Mouse (Mus musculus): ENCODE results near the gene Elf2. TPM values are rescaled to one million over a fixed set of nuclear protein-coding genes. Genes with fewer than 3 reads are reported as not detected.
"Not testable (repeated sequence)": the region's sequence is repeated elsewhere in the genome, so short reads cannot be mapped to it uniquely, and the experiment has no call there.

Gene Elf2
- total RNA-seq, 1 experiment from 2014 or later = 88.0 TPM

DNA sequence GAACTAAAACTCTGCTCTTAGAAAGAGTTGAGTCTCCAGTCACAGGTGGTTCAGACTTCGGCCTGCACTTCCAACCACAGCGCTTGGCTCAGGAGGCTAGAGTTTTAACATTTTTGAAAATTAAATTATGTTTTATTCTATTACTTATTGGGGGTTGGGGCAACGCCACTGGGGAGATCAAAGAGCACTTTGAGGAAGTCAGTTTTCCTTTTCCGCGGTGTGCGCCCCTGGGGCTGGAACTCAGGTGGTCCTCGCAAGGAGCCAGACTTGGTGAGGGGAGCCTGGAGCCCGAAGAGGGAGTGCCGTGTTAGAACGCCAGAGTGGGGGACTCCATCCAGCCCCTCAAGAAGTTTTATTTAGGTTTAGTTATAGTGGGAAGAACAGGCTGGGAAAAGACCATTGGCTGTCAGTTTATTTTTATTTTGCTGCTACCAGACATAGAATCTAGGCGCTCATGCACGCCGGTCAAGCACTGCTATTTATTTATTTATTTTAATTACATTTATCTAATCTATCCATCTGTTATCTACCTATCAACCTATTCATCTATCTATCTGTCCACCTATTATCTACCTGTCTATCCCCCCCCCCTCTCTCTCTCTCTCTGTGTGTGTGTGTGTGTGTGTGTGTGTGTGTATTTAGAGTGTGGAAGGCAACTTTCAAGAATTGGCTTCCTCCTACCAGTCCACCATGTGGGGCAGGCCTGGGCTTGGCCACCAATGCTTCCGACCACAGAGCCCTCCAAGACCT, 19.3 kb upstream of the Elf2 start:
- DNase-seq = no peak

DNA sequence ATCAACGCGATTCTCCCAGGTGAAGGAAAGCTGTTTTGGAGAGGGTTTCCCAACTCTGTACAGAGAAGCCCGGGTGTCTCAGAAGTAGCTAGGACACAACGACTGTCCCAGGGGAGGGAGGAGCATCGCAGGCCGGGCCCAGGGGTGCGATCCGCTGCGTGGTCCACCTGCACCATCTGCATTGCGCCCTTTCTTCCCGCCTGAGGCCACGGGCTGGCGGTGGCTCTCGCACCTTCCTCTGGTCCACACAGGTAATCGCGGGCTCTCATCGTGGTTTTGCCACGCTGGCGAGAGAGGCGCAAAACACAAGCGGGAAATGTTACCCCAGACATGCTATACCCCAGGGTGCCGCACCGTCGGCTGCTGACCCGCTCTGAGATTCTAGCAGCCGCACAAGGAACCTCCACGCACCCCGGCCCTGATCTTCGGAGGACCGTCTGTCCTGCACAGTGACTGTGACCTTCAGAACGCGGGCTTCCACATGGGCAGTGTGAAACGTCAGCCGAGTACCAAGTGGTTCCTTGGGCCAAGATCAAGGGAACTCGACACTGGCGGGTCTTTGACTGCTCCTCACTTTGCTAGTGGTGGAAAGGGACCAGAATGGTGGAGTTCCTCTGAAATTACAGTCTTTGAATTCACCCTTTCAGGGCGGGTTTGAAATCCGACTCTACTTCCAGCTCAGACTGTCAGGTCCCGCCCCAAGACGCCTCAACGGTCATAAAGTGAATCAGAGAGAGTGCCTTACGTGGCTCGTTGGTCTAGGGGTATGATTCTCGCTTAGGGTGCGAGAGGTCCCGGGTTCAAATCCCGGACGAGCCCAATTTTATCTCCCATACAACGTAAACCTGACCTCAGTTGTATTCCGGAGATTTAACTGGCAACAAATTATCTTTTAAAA, 18.4 kb upstream of the Elf2 start:
- peak; percentile 70 for DNase-seq

DNA sequence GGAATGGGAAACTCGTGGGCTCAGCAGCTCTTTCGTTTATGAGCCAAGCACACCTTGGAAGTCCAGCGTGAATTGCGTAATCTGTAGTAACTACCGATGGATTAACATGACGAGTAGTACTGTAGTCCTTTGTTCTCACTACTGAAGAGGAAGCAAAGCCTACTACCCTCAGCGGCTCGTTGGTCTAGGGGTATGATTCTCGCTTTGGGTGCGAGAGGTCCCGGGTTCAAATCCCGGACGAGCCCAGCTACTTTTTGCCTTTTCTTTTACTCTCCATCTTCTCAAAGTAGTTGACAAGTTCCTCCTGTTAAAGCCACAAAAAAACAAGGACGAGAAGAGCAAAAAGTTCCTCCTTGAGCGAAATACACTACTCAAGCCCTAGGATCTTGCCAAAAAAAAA, 17.7 kb upstream of the Elf2 start:
- peak; percentile 72 for DNase-seq

DNA sequence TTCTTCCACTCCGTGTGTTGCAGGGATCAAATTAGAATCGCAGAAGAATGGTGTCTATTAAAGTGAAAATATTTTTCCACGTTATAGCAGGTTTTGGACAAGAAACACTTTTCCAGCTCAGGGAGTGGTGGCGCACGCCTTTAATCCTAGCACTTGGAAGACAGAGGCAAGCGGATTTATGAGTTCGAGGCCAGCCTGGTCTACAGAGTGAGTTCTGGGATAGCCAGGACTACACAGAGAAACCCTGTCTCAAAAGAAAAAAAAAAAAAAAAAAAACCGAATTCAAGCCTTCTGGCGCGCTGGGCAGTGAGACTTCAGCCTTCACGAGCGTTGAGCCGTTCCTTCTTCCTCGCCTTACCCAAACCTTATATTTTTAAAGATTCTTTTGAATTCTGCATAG, 17.2 kb upstream of the Elf2 start:
- no peak for DNase-seq

DNA sequence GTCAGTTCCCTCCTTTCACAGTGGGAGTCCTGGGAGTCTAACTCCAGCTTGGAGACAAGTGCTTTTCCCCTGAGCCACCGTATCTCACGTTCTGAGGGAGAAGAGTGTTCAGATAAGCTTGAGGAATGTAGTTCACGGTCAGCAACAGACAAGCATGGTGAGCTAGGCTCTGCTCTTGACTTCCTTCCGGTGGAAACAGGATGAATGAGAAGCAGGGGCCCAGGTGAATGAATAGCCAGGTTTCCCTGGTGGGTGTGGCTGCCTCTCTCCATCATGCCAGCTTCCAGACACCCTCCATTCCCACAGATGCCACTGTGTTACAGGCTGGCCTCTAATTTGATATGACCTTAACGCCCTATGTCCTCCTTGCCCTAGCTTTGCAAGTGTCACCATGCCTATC, 16.6 kb upstream of the Elf2 start:
- no peak for DNase-seq

DNA sequence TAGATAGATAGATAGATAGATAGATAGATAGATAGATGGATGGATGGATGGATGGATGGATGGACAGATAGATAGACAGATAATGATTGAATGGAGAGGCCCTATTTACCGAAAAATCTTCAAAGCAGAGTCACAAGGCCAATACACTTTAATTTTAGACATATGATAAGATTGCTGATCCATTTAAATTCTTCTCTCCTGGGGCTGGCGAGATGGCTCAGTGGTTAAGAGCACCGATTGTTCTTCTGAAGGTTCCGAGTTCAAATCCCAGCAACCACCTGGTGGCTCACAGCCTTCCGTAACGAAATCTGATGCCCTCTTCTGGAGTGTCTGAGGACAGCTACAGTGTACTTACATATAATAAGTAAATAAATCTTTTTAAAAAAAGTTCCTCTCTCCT, 14.5 kb upstream of the Elf2 start:
- not testable (repeated sequence) for DNase-seq

DNA sequence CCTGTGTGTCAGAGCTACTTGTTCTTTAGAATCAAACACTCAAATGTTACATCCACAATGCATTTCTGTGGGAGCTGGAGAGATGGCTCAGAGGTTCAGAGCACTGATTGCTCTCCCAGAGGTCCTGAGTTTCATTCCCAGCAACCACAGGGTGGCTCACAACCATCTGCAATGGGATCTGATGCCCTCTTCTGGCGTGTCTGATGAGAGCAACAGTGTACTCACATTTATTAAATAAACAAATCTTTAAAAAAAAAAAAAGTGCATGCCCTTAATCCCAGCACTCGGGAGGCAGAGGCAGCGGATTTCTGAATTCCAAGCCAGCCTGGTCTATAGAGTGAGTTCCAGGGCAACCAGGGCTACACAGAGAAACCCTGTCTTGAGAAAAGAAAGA, 13.6 kb upstream of the Elf2 start:
- DNase-seq = no peak

DNA sequence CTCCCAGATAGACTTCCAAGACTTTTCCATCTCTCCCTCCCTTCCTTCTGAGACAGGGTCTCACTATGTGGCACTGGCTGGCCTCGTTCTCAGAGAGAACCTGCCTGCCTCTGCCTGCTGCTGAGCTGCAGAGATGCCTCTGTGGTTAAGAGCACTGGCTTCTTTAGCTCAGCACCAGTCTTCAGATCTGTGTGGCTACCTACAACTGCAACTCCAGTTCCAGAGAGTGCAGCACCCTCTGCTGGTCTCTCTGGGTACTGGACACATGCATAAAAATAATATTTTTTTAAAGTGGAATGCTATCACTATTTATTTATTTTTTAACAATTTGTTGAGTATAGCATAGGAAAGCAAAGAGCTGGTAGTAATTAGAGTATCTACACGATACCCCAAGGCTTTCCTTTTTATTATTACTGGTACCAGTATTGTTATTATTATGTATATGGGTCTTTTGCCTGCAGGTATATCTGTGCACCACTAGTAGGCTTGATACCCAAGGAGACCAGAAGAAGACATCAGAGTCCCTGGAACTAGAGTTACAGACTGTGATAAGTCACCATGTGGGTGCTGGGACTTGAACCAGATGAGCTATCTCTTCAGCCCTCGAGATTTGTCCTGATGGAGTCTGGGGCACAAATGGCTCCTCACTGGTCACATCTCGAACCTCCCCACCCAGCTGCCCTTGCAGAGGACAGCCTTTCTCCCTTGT, 13.0 kb upstream of the Elf2 start:
- DNase-seq = peak; percentile 73

DNA sequence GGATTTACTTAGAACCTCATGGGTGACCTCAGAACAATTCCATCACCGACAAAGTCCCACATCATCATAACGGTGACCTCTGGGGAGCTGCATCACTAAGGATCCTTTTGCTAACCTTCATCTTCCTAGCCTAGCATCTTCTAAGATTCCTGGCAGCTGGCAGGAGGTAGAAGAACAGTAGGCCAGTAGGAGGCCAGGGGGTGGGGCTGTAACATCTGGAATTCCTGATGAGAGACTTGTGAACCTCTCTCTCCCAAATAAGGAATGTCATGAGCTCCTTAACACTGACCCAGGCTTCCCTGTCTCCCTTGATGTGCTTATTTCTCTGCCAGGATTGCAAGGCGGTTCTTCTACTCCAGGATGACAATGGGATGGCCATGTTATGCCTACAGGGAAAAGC, 10.3 kb upstream of the Elf2 start:
- DNase-seq = no peak

DNA sequence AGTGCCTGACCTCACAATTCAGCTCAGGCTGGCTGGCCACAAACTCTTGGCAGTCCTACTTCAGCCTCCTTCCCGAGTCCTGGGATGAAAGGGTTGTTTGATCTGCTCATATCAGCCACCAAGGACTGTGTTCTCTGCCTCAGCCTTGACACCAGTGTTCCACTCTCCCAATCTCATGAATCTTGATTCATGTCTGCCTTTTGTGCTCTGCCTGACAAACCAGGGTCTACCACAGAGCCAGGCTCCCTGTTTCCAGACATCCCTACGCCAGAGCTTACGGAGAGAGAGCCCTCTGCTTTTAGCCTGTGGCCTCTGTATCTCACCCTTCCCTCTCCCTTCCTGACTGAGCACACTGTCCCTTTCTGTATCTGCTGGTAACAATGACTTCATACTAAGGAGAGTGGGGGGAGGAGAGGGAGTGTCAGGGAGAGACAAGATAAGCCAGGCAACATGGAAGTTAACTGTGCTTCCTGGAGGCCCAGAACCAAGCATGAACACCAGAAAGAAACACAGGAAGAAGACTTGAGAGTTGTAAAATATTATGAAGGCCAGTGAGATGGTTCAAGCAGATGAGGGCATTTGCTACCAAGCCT, 8.3 kb upstream of the Elf2 start:
- peak; percentile 38 for DNase-seq

DNA sequence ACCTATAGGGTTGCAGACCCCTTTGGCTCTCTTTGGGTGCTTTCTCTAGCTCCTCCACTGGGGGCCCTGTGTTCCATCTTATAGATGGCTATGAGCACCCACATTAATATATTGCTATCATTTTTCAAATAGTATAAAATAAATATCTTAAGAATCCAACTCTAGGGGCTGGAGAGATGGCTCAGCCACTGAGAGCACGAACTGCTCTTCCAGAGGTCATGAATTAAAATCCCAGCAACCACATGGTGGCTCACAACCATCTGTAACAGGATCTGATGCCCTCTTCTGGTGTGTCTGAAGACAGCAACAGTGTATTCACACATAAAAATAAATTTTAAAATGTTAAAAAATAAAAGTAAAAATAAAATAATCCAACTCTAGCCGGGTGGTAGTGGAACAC, 4.6 kb upstream of the Elf2 start:
- not testable (repeated sequence) for DNase-seq

DNA sequence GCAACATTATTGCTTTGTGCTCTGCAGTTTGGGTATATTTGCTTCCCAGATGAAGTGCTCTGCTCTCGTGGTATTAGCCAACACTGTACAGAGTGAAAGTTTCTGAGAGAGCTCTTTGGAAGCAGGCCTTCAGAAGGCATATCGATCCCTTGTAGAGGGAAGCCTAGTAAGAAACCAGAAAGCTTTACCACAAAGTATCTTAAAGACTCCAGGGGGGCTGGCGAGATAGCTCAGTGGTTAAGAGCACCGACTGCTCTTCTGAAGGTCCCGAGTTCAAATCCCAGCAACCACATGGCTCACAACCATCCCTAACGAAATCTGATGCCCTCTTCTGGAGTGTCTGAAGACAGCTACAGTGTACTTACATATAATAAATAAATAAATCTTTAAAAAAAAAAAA, 3.7 kb upstream of the Elf2 start:
- DNase-seq = not testable (repeated sequence)

DNA sequence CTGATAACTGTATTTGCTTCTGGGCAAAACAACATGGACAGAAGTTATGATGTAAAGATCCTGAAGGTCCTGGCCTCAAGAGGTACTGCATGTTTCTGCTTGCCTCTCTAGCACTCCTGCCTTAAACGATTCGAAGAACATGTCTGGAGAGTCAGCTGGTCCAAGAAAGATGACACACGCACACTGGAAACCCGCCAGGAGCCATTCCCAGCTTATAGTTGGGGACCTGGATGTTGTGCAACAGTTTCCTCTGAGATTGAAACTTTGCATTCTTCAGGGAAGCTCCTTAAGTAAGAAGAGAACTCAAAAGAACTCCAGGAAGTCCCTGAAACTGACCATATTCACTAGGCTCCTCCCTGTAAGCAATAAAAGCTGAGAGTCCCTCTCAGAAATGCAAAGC, 2.8 kb upstream of the Elf2 start:
- peak; percentile 60 for DNase-seq

DNA sequence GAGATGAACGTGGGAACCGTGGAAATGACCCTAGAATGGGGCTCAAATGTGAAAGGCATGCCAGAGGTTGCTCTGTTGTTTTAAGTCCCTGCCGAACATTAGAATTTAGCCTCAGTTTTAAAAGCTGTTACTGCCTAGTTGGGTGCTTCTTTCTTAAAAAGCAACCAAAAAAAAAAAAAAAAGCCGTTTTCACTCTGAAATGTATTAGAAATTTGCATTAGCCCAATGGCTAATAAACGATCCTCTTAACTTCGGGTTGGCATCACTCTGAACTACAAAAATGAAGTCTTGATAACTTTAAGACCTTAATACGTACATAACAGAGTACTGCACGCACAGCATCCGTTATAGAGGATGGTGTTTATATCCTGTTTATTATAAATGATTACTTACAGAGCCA, 1.7 kb upstream of the Elf2 start:
- DNase-seq = no peak

DNA sequence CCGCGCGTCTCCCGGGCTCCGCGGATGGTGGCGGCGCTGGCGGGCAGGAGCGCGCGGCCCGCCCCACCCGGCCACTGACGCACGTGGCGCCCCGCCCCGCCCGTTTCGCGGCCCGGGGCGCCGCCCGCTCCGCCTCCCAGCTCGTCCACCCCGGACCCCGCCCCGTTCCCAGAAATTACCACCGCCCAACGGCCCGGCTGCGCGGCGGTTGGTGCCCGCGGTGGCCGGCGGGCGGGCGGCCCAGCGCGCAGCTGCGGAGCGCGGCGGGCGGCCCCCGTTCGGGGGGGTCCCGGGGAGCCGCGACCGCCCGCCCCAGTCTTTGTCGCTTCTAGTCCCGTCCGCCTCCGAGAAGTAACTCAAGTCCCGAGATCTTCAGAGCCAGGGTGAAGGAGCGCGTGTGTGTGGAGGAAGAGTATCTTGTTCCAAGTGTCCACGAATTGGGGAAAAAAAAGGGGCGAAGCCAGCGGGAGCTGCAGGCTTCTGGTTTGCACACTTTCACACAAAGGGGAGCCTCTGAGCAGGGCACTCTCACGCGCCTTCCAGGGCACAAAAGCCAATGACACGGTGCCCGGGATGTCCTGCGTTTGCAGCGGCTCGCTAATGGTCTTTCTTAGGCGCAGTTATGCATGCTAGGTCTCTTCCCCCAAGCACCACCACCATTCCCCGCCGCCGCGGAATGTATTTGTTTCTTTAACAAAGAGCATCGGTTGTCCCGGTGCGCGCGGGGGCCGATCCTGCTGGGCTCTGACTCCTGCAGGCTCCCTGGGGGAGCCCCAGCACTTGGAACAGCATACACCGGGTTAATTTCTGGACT, 1.0 kb upstream of the Elf2 start:
- DNase-seq = peak; percentile 95

DNA sequence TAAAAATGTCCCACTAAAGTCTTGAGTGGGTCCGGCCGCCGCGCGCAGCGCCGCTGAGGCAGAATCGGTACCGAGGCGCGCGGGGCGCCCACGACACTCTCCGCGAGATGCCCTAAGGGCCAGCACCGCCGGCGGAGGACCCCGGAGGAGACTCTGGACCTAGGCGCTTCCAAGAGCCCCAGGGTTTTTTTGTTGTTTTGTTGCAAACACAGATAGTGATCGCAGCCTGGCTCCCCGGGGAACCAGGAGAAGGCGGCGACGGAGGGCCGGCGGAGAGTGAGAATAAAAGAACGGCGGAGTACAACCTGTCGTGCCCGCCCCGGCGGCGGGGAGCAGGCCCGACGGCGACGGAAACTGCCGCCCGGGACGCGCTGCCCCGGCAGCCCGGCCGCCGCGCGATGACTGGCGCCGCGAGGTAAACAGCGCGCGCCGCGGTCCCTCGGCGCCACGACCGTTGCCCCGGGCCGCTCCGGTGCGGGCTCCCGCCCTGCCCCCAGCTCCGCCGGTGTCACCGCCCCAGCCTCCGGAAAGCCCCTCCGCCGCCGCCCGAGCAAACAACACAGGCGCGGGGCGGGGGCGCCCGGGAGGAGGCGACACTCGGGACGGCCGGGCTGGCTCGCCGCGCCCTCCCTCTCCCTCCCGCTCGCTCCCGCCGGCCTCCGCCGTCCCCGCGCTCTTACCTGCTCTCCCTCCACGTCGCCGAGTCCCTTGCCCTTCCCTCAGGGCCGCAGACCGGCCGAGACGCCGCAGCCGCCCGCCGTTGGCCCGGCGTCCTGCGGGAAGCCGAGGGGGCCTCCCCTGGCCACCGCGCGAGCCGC, 520 bp downstream of the Elf2 start:
- DNase-seq = peak; percentile 63

DNA sequence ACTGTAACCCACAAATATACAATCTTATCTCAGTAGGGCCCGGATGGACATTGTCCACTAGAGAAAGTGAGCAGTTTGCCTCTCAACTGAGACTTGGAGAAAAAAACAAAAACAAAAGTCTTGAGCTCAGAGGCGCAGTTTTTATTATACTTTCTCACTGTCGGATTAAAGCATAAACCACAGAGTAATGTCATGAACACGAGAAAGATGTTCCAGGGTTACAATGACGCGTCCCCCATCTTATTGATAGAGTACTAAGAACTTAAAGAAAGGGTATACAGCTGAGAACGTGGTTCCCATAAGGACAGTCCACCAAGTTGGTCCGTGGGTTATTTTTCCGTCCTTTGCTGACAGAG, 1.1 kb downstream of the Elf2 start:
- DNase-seq = no peak

DNA sequence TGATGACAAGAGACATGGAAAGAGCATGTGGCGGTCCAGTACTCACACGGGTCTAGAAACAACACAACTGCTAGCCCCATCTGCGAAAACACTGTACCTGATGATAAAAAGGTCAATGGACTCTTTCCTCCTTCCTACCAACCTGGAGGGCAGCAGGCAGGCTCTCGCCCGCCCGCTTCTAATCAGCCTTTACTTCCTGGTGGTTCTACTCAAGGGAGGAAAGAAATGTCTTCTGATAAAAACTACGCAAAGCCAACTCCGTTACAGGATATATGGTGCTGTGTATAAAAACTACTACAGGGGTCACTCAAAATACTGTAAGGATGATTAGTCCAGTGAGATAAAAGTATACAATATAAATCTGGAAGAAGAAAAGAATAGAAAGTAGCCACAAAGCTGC, 5.1 kb downstream of the Elf2 start:
- DNase-seq = no peak

DNA sequence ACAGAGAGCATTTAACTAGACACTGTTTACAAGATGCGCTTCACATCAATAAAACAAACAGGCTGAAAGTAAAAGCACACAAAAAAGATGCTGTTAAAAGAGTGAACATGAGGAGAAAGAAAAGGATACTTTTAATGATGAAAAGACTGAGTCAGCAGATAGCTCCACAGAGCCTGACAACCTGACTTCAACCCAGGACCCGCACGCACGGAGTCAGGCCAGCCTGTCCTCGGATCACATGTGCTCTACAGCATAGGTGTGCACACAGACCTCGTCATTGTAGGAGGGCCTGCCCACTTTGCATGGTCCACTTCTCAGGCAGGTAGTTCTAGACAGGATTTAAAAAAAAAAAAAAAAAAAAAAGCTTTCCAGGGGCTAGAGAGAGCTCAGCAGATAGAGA, 6.5 kb downstream of the Elf2 start:
- DNase-seq = no peak

DNA sequence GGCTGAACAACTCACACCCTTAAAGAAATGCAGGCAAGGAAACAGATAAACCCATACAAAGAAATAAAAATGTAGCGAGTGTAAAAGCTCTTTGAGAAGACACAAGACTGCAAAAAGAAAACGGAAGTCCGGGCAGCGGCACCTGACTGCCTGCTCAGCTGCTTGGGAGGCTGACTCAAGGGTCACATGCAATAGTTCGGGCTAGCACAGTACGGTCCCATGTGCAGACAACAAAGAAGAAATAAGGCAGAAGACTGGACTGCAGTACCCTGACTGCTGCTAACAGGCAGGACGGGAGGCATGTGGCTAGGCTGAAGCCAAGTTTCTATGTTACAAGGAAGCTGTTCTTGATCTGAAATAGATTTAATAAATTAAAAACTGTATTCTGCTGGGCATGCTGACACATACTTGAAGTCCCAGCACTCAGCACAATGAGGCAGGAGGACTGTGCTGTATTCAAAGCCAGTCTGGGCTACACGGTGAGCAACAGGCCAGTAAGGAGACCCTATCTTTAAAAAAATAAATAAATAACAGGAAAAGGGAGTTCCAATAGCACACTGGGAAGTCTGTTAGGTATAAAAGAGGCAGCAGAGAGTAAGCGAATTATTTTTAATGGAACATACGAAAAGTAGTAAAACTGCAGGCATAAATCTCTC, 7.1 kb downstream of the Elf2 start:
- peak; percentile 40 for DNase-seq

All from adrenal gland, postnatal 25 days (tissue).